Mouse (Mus musculus): ENCODE data around the gene 2410137M14Rik.

- no peak for TF ChIP-seq CTCF (IDR thresholded peaks at IDR 0.05; ENCODE audit: insufficient read depth, low read depth, low read length)
- TF ChIP-seq POLR2A (IDR thresholded peaks at IDR 0.05; ENCODE audit: insufficient read depth, low read depth, low read length) = no peak
These were observed 7.7 kb downstream of the 2410137M14Rik start for GRCm38 (mm10) chr17:36973271-36973787.
